Mouse (Mus musculus) yolk sac, embryonic 10.5 days (tissue): Measurements from ENCODE around the gene Pip5k1b.

Experiments used
- DNase-seq: peaks from one replicate; pipeline ENCODE4 v3.0.0-alpha.2; 2017; ENCODE audit warnings: low spot score

Gene Pip5k1b

DNA sequence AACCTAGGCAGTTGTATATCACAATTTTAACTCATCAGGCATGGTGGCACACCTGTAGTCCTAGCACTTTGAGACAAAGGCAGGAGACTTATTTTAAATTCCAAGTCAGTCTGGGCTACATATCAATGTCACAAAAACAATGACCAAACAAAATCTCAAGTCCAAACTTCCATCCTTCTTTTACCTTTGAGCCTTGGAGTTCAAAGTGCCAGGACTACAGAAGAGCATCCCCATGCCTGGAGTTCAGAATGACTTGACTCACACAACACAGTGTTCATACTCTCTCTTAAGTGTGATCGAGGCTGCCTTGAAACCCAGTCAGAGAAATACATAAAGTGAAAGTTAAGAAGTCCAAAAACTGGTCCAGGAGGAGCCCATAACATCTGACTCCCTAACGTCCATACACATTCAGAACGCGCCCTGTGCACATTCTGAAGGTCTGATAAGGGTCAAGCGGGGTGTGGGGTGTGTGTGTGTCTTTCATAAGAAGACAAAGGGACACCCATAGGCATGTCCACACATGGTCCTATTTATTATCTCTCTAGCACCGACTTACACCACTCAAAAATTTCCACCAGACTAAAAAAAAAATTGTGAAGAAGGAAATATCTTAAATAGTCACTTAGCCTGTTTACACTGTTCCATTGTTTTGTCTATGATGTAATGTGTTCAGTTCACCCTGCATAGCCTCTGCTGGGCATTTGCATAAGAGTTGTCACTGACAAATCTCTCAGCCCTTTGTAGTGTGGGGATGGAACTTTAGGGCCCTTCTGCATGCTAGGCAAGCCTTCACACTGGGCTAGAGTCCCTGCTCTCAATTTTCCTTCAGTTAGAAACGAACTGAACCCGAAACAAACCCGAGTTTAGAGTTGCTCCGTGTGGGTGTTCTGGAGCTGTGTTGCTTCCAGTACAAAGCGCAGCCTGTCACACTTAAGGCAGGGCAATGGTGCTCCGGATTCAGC, 296.0 kb downstream of the Pip5k1b start:
- no peak for DNase-seq

DNA sequence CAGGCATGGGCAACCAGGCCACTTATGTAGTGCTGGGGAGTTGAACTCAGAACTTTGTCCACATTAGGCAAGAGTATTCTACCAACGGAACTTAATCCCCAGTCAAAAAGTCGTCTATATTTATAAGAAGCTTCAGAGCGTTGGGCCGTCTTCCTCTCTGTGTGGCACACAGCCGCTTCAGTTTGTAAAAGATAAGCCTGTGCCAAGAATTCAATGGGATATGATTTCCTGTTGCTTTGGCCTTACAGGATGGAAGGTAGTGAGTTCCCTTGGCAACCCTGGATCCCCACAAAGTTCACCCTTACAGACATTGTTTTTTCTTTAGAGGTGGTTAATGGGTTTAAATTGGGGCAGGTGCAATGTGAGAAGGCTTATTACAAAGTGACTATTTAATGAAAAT, 297.3 kb downstream of the Pip5k1b start:
- DNase-seq, result no peak

DNA sequence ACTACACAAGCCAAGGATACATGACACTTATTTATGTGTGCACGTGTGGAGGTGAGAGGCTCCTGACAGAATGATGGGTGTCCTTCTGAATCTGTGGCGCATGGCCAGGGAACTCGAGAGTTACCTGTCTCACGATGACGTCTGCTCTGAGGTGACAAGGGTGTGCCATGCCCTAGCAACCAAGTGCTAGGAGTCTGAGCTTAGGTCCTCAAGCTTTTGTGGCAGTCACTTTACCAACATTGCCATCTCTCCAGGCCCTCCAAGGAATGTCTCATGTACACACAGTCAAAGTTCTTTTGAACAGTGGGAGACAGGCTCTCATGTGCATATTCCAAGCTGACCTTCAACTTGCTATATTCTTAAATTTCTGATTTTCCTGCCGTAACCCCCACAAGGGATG, 297.7 kb downstream of the Pip5k1b start:
- DNase-seq, result no peak

GRCm38 (mm10) chr19:24253657-24254260, 301.9 kb downstream of the Pip5k1b start:
- no peak for DNase-seq

- no peak for DNase-seq
Observed at GRCm38 (mm10) chr19:24251869-24252268, 303.8 kb downstream of the Pip5k1b start.
